Mouse (Mus musculus) neural tube, embryonic 11.5 days (tissue): Measurements from ENCODE around the gene Suox. TPM values are rescaled to one million over a fixed set of nuclear protein-coding genes. Genes with fewer than 3 reads are reported as not detected.
"Not testable (repeated sequence)": the region's sequence is repeated elsewhere in the genome, so short reads cannot be mapped to it uniquely, and the experiment has no call there.

Experiments
- ATAC-seq: fragments of 200-750 bp; cut with Nextera tagmentation; 2 replicates; pipeline ENCODE4 v1.8.0; 2017; ENCODE audit warnings: moderate number of reproducible peaks, mild to moderate bottlenecking, moderate TSS enrichment, moderate library complexity; ENCODE audit not compliant: insufficient read depth, low FRiP score, low TSS enrichment
- DNase-seq: peaks from one replicate; pipeline ENCODE4 v3.0.0-alpha.2; 2015; ENCODE audit warnings: low spot score
- H3K27ac ChIP-seq: fragments of 300-500 bp; sonication (generic); 2 replicates; pipeline ENCODE4 v1.5.1; 2014; ENCODE audit warnings: low read depth, mild to moderate bottlenecking, low read length
- H3K27me3 ChIP-seq: fragments of 300-500 bp; sonication (generic); 2 replicates; pipeline ENCODE4 v1.6.1; 2014; ENCODE audit warnings: mild to moderate bottlenecking, low read length, mixed read lengths; ENCODE audit not compliant: control insufficient read depth, insufficient read depth
- H3K36me3 ChIP-seq: fragments of 300-500 bp; sonication (generic); 2 replicates; pipeline ENCODE4 v1.6.1; 2014; ENCODE audit warnings: mild to moderate bottlenecking, low read length, moderate library complexity, mixed read lengths; ENCODE audit not compliant: control insufficient read depth, insufficient read depth
- H3K4me1 ChIP-seq: fragments of 300-500 bp; sonication (generic); 2 replicates; pipeline ENCODE4 v1.6.1; 2014; ENCODE audit warnings: low read length, mixed read lengths; ENCODE audit not compliant: control insufficient read depth, insufficient read depth
- H3K4me2 ChIP-seq: fragments of 300-500 bp; sonication (generic); 2 replicates; pipeline ENCODE4 v1.6.1; 2014; ENCODE audit warnings: low read depth, mild to moderate bottlenecking, moderate library complexity
- H3K4me3 ChIP-seq: fragments of 300-500 bp; sonication (generic); 2 replicates; pipeline ENCODE4 v1.5.1; 2014; ENCODE audit warnings: low read depth, low read length
- H3K9ac ChIP-seq: fragments of 300-500 bp; sonication (generic); 2 replicates; pipeline ENCODE4 v1.6.1; 2014; ENCODE audit warnings: mild to moderate bottlenecking, low read length
- H3K9me3 ChIP-seq: fragments of 300-500 bp; sonication (generic); 2 replicates; pipeline ENCODE4 v1.6.1; 2016; ENCODE audit warnings: low read length; ENCODE audit not compliant: control insufficient read depth
- WGBS: fragments of 180-500 bp; shearing (Covaris S2); extraction: QIAGEN DNeasy Blood & Tissue Kit; methylation state at CpG from one replicate; pipeline ENCODE4 v1.1.7; 2014; 5-methylcytosine and 5-hydroxymethylcytosine counted together
- polyA plus RNA-seq: library from polyadenylated mRNA; unstranded; fragments of >200 nt; fragmentation: Nextera tagmentation; extraction: Ambion mirVana; gene quantifications from 2 replicates; pipeline ENCODE4 v1.2.1, GENCODE M21; 2014

Suox gene
- polyA plus RNA-seq, 1 experiment from 2014 or later = 17.2 TPM

DNA sequence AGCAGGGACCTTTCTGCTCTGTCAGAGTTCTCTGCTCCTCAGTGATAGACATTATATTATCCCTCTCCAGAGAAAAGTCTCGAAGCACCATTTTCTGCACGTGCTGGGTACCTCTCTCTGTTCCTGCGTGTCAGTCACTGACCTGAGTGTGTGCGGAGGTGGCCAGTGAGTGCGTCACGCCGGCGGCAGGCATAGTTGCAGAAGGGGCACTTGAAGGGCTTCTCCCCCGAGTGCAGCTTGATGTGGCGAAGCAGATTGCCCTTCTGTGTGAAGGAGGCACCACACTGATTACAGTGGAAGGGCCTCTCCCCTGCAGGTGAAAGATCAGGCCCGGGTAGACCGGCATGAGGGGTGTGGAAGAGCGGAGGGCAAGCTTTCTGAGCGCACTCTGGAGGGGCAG, 33.9 kb downstream of the Suox start:
- Histone ChIP-seq H3K4me2 (no peak overlapping the region), H3K36me3 (peaks cover 3% of the 10 kb centered on the region; the same call in 1 of the 2 replicates), H3K4me1 (peaks cover 10% of the 10 kb centered on the region; the same call in 1 of the 2 replicates), H3K4me3 (no peak overlapping the region), H3K27ac (no peak overlapping the region), H3K9me3 (no peaks in the 10 kb centered on the region), H3K27me3 (no peaks in the 10 kb centered on the region), H3K9ac (no peak overlapping the region)
- ATAC-seq = no peak
- WGBS = 87% methylated on average over 14 of the region's 14 CpGs
- DNase-seq = no peak

DNA sequence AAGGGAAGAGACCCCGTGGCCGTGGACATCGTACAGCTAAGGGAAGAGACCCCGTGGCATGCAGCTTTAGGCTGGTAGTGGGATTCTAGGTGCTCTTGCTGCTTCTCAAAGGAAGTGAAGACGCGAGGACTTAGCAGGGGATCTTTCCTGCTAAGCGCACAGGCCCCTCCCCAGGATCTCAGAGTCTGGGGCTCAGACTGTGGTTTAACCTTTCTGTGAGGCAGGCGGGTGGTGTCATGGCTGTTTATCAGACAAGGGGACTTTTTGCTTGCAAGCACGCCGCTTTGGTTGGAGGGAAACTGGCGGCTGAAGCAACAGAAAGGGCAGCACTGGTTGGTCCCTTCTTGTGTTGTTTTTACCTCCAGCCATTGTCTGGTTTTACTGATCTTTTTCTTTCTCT, 36.9 kb downstream of the Suox start:
- no peak for ATAC-seq

GRCm38 (mm10) chr10:128636561-128636960, 37.3 kb downstream of the Suox start:
- no peak overlapping the region for H3K27ac ChIP-seq
- H3K9me3 ChIP-seq = no peaks in the 10 kb centered on the region
- DNase-seq (no peak), ATAC-seq (no peak)
- no peak overlapping the region for H3K4me2 ChIP-seq
- no peak overlapping the region; the same call in 1 of the 2 replicates for H3K4me3 ChIP-seq
- peak overlapping the region; percentile 37 for H3K9ac ChIP-seq
- peaks cover 7% of the 10 kb centered on the region; the same call in 1 of the 2 replicates for H3K4me1 ChIP-seq
- H3K27me3 ChIP-seq = no peaks in the 10 kb centered on the region
- H3K36me3 ChIP-seq = peaks cover 3% of the 10 kb centered on the region; the same call in 1 of the 2 replicates
- WGBS = 48% methylated on average over 6 of the region's 6 CpGs

More for the DNA sequence above, 36.9 kb downstream of the Suox start:
- peak; percentile 50 for DNase-seq
- H3K27ac ChIP-seq = no peak overlapping the region
- peaks cover 7% of the 10 kb centered on the region; the same call in 1 of the 2 replicates for H3K4me1 ChIP-seq
- peak overlapping the region; percentile 37 for H3K9ac ChIP-seq
- 8% methylated on average over 11 of the region's 11 CpGs for WGBS
- H3K9me3 ChIP-seq = no peaks in the 10 kb centered on the region
- H3K36me3 ChIP-seq = peaks cover 3% of the 10 kb centered on the region; the same call in 1 of the 2 replicates
- H3K4me2 ChIP-seq = peak overlapping the region; percentile 27
- no peaks in the 10 kb centered on the region for H3K27me3 ChIP-seq
- H3K4me3 ChIP-seq = peak overlapping the region; percentile 6; the same call in 1 of the 2 replicates

DNA sequence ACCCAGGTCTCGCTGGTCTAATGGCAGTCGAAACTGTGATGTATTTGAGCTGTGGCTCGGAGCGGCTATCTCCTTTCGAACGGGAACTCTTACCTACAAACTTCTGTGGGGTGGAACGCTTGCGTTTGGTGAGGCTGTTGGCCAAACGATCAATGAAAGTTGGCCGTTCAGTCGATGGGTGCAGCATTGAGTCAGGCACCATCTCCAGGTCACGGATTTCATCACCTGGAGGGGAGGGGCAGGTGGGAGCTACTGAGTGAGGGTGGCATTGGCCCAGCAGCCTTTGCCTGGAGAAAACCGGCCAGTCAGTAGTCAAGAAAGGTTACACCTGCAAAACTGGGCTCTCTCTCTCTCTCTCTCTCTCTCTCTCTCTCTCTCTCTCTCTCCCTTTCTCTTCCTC, 38.2 kb downstream of the Suox start:
- Histone ChIP-seq H3K9me3 (no peaks in the 10 kb centered on the region), H3K9ac (no peak overlapping the region), H3K27ac (no peak overlapping the region), H3K27me3 (no peaks in the 10 kb centered on the region), H3K4me2 (no peak overlapping the region), H3K4me1 (peaks cover 7% of the 10 kb centered on the region; the same call in 1 of the 2 replicates), H3K36me3 (peaks cover 3% of the 10 kb centered on the region; the same call in 1 of the 2 replicates), H3K4me3 (no peak overlapping the region)
- ATAC-seq (no peak), DNase-seq (no peak)
- 94% methylated on average over 13 of the region's 13 CpGs for WGBS

- Histone ChIP-seq H3K27me3 (no peaks in the 10 kb centered on the region), H3K4me3 (no peak overlapping the region), H3K9ac (no peak overlapping the region), H3K4me2 (no peak overlapping the region), H3K4me1 (no peaks in the 10 kb centered on the region; the same call in 1 of the 2 replicates), H3K36me3 (peaks cover 3% of the 10 kb centered on the region; the same call in 1 of the 2 replicates), H3K27ac (no peak overlapping the region), H3K9me3 (no peaks in the 10 kb centered on the region)
- no peak for DNase-seq
- WGBS = 23% methylated on average over 6 of the region's 6 CpGs
- ATAC-seq = no peak
These were observed 42.3 kb downstream of the Suox start for GRCm38 (mm10) chr10:128631571-128631970.

DNA sequence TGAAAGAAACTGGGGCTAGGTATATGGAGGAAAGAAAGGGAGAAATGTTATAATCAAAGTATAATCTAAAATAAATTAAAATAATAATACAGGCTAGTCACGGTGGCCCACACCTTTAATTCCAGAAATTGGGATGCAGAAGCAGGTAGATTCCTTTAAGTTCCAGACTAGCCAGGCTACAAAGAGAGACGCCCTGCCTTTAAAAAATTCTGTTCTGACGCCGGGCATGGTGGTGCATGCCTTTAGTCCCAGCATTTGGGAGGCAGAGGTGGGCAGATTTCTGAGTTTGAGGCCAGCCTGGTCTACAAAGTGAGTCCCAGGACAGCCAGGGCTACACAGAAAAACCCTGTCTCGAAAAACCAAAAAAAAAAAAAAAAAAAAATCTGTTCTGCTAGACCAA, 43.6 kb downstream of the Suox start:
- DNase-seq, ATAC-seq, H3K9me3 ChIP-seq, H3K4me2 ChIP-seq, H3K27ac ChIP-seq, H3K4me1 ChIP-seq, H3K4me3 ChIP-seq, H3K36me3 ChIP-seq, H3K27me3 ChIP-seq, H3K9ac ChIP-seq: not testable (repeated sequence)
- WGBS = 82% methylated on average over 5 of the region's 5 CpGs

DNA sequence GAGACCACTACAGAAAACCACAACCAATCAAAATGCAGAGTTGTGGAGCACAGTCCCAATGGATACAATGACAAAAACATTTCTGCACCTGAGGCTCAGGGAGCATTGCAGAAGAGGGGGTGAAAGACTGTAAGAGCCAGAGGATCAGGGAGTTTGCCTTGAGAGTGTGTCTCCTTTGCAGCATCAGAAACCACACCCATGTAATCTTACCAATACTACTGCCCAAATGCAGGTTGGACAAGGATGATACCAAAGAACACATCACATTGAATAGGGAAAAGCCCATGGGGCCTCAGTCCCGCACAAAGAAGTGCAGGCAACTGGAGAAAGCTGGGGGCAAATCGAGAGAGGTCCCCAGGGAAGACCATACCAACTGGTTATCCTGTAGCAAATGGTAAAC, 44.1 kb downstream of the Suox start:
- H3K27ac ChIP-seq = no peak overlapping the region
- peaks cover 6% of the 10 kb centered on the region; the same call in 1 of the 2 replicates for H3K4me1 ChIP-seq
- H3K4me3 ChIP-seq = no peak overlapping the region
- H3K9ac ChIP-seq = no peak overlapping the region
- no peak for ATAC-seq
- 72% methylated on average over 2 of the region's 2 CpGs for WGBS
- H3K4me2 ChIP-seq = no peak overlapping the region
- no peaks in the 10 kb centered on the region for H3K9me3 ChIP-seq
- 0 out of 2 replicates have a peak, but pooled peaks cover 2% of the 10 kb centered on the region for H3K36me3 ChIP-seq
- DNase-seq = no peak
- H3K27me3 ChIP-seq = no peaks in the 10 kb centered on the region

DNA sequence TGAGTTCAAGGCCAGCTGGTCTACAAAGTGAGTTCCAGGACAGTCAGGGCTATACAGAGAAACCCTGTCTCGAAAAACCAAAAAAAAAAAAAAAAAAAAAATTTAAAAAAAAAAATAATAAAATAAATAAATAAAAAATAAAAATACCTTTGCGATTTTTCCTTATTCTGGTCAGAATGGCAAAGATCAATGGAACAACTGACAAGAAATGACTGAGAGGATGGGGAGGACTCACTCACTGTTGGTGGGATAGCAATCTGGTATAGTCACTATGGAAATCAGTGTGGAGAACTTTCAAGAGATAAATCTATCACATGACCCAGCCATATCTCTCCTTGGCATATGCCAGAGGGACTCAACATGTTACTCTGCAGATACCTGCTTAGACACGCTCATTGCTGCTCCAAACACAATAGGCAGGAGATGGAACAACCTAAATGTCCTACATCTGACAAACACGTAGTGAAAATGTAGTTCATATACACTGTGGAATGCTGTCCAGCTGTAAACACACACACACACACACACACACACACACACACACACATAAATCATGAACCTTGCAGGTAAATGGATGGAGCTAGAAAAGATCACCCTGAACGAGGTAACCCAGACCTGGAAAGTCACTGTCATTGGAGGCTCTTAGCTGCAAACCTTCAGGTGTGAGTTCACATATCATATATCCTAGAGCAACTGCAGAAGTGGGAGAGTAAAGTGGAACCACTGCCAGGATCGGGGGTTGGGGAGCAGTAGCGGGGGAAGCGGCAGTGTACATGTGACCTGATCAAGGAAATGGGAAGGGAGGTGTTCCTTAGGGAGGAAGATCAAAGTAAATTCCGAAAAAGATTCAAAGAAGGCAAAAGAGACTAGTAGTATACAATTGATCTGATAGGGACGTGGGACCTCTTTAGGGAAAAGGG, 46.2 kb downstream of the Suox start:
- Histone ChIP-seq H3K4me3 (no peak overlapping the region), H3K9me3 (no peaks in the 10 kb centered on the region), H3K4me2 (no peak overlapping the region), H3K36me3 (peaks cover 12% of the 10 kb centered on the region), H3K4me1 (peaks cover 6% of the 10 kb centered on the region; the same call in 1 of the 2 replicates), H3K27ac (no peak overlapping the region), H3K9ac (no peak overlapping the region), H3K27me3 (no peaks in the 10 kb centered on the region)
- 87% methylated on average over 10 of the region's 10 CpGs for WGBS
- DNase-seq = no peak
- no peak for ATAC-seq
